Mouse (Mus musculus): ENCODE measurements around the gene Phyhipl.

Phyhipl gene

DNA sequence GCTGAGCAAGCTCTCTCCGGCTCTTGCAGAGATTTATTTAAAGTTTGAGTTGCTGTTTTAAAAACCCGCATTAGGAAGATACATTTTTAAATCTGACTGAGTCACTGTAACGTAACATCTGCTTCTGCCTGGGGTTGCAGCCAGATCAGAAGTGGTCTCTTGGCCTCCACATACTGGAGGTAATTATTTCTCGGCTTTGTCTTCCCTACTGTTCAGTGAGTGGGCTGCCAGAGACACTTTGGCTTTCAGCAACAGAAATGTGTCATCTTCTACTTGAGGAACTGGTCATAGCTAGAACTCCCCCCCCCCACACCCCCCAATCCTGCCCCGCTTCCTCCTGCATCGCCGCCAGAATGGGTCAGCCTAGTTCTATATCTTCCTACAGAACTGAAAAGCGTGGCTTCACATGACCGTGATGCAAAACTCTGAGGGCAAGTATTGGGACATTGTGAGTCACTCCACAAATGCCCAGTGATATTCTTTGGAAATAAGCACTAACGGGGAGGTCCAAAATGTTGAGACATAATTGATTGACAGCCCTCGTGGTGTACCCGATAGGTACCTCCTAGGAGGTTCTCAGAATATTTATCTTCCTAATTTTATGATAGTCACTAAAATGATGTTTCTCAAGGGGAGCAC lies 125.5 kb downstream of the Phyhipl start:
- peak; percentile 52 for DNase-seq

DNA sequence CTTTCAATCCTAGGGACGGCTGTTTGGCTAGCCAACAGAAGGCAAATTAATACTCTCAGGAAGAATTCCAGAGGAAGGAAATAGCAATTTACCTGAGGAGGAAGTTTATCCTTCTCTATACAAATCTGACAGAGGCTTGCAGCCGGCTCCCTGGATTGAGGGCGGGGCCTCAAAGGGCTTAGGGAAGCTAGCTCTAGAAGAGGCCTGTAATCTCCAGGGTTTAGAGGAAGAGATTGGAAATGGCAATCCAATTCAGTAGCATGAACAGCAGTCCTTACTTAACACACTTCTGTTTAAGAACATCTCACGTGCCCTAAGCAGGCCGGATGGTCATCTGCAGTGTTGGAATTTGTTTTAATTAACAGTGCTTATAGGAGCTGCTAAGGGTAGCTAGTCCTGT lies 134.4 kb downstream of the Phyhipl start:
- no peak for DNase-seq

DNA sequence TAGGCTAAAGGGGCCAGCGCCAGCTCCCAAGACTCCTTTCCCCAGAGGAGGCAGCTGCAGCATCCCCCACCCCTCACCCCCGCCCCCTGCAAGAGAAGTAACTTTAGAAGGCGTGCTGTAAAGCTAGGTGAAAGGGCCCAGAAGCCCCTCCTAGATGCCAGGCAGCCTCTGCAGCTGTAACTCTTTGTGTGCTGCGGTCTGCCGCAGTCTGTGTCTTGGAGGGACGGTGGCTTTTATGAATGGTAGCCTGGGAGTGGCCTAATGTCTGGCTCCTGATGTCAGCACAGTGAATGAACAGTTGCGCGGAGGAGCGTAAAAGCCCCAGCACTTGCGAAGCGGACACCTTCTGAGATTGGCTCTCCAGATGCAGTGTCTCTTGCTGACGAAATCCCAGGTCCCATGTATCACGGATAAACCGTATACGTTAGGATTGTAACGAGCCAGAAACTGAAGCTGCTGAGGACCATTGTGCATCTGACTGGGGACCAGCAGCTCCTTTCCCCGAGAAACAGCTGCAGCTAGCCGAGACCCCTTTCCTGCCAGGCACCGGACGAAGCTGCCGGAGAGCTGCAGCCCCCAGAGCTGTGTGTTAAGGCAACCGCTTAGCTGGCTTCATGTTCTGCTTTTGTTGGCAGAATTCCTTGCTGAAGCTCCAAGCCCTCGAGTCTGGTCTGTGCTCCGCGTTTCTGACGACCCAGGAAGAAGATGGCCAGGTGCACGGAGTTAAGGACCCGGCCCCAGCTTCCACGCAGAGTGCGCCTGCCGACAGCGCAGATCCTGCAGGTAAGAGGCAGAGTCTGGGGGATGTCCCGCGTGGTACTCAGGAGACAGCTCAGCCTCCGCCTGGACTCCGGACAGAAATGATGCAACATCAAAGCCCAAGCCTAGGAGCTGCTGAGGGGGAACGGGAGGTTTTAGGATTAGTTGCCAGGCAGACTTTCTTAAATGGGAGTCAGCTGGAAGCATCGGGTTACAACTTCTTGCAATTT lies 135.3 kb downstream of the Phyhipl start:
- peak; percentile 50 for DNase-seq

DNA sequence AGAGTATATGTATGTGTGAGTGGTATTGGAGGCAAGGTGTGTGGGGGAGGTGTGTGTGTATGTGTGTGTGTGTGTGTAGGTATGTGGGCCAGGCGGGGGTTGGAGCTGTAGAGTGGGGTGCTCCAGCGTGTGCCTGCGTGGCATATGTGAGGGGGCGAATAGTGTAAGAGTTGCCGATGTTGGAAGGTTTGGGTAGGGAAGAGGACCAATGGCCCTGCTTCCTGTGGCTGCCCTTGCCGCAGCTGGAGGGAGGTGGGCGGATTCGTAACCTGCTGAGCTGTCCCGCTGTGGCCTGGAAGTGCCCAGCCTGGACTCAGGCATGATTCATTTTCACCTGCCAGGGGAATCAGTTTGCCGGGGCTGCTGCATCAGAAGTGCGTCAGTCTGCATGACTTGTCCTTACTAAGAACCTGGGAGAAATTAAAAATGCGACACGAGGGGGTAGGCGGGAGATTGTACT lies 136.1 kb downstream of the Phyhipl start:
- DNase-seq = peak; percentile 49

DNA sequence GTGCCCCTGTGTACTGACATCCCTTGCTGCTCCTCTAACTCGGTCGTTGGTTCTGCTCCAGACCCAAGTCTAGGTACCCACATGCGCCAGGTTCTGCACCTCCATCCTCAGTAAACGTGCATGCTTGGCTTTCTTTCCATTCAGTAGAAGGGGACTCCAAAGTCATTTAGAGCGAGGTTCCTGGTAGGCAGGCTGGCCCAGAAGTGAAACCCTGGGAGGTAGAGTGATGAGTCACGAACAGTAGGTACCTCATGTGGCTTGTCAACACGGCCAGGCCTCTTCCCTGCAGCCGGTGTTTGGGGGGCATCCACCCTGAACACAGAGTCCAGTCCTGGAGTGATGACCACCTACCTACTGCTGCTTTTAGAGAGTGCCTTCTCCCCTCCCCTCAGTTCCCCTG lies 139.1 kb downstream of the Phyhipl start:
- DNase-seq = no peak

DNA sequence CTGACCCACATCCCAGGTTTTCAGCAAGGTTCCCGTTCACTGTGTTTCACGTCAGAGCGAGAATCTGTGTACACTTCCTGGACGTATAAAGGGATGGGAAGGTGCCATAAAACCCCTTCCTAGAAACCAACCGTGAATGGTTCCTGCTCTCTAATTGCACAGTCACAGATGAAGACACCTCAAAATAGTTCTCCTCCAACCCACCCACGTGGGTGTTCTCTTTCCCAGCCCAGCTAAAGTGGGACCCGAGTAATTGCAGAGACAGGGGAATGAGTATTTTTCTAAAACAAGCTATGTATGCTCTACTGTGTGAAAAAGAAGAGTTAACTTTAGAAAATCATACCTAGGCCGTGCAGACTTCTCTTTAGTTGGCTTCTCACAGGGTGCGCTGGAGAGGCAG lies 140.9 kb downstream of the Phyhipl start:
- DNase-seq = peak; percentile 32

DNA sequence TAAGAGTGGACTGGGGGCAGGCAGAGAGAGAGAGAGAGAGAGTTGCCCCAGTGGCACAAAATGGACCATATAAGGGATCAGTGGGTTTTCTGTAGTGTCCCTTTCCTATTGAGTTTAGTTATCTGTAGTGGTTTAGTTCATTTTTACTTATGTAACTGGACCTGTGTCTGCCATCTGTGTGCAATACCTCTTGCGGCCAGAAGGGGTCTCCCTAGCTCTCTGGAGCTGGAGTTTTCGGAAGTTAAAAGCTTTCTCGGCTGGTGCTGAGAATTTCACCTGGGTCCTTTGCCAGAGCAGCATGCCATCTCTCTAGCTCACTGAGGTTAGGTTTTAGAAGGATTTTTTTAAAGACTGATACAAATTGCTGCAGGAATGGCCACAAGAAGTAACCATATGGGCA lies 147.9 kb downstream of the Phyhipl start:
- no peak for DNase-seq

All from right cerebral cortex, postnatal 25 days (tissue).